Mouse (Mus musculus) lung, adult 18-20 months (tissue): Measurements from ENCODE around the gene Olfr92.

Experiments used
- DNase-seq, 2 experiments: peaks; one replicate each; pipeline ENCODE4 v3.0.0; 2022; ENCODE audit warnings: mixed read lengths in 2 of 2

The Olfr92 gene

GRCm38 (mm10) chr17:37062101-37062641, 57.7 kb downstream of the Olfr92 start:
- no peak for DNase-seq

- no peak for DNase-seq
Observed at GRCm38 (mm10) chr17:37061435-37061834, 58.5 kb downstream of the Olfr92 start.
